Mouse (Mus musculus): ENCODE data around the gene Pcnx. TPM values are rescaled to one million over a fixed set of nuclear protein-coding genes. Genes with fewer than 3 reads are reported as not detected.

The Pcnx gene
- polyA plus RNA-seq, 1 experiment from 2014 or later = 2.3 TPM

- WGBS (ENCODE audit: insufficient replicate concordance) = 77% methylated on average over 3 of the region's 3 CpGs
- Histone ChIP-seq H3K4me3 (ENCODE audit: low read depth, low read length) (no peak overlapping the region), H3K4me2 (ENCODE audit: low read depth, low read length) (no peak overlapping the region), H3K27me3 (ENCODE audit: control insufficient read depth, insufficient read depth, low read depth, low read length) (no peaks in the 10 kb centered on the region), H3K9ac (ENCODE audit: low read depth, low read length) (no peak overlapping the region), H3K27ac (ENCODE audit: low read length) (no peak overlapping the region), H3K9me3 (replicated peaks; ENCODE audit: control insufficient read depth, low read length) (no peaks in the 10 kb centered on the region), H3K4me1 (ENCODE audit: control insufficient read depth, low read depth, low read length) (no peaks in the 10 kb centered on the region; the same call in none of the 2 replicates), H3K36me3 (ENCODE audit: control insufficient read depth, insufficient read depth) (no peaks in the 10 kb centered on the region)
- no peak for ATAC-seq (ENCODE audit: low read depth)
Observed at GRCm38 (mm10) chr12:81880161-81880560, 20.3 kb downstream of the Pcnx start.

GRCm38 (mm10) chr12:81883255-81884106 lies 23.7 kb downstream of the Pcnx start:
- H3K4me2 ChIP-seq (ENCODE audit: low read depth, low read length) = no peak overlapping the region
- no peak overlapping the region; the same call in 1 of the 2 replicates for H3K27ac ChIP-seq (ENCODE audit: low read length)

GRCm38 (mm10) chr12:81884107-81884398 lies 24.2 kb downstream of the Pcnx start:
- Histone ChIP-seq H3K36me3 (ENCODE audit: control insufficient read depth, insufficient read depth) (no peaks in the 10 kb centered on the region), H3K27me3 (ENCODE audit: control insufficient read depth, insufficient read depth, low read depth, low read length) (no peaks in the 10 kb centered on the region), H3K4me2 (ENCODE audit: low read depth, low read length) (no peak overlapping the region), H3K9me3 (replicated peaks; ENCODE audit: control insufficient read depth, low read length) (no peaks in the 10 kb centered on the region), H3K4me1 (ENCODE audit: control insufficient read depth, low read depth, low read length) (no peaks in the 10 kb centered on the region; the same call in none of the 2 replicates), H3K27ac (ENCODE audit: low read length) (no peak overlapping the region; the same call in 1 of the 2 replicates), H3K4me3 (ENCODE audit: low read depth, low read length) (no peak overlapping the region), H3K9ac (ENCODE audit: low read depth, low read length) (no peak overlapping the region)
- 48% methylated on average over 3 of the region's 3 CpGs for WGBS (ENCODE audit: insufficient replicate concordance)
- no peak for ATAC-seq (ENCODE audit: low read depth)

More at GRCm38 (mm10) chr12:81883255-81884106, 23.7 kb downstream of the Pcnx start:
- 59% methylated on average over 11 of the region's 11 CpGs for WGBS (ENCODE audit: insufficient replicate concordance)
- Histone ChIP-seq H3K36me3 (ENCODE audit: control insufficient read depth, insufficient read depth) (no peaks in the 10 kb centered on the region), H3K4me3 (ENCODE audit: low read depth, low read length) (no peak overlapping the region), H3K9ac (ENCODE audit: low read depth, low read length) (no peak overlapping the region), H3K9me3 (replicated peaks; ENCODE audit: control insufficient read depth, low read length) (no peaks in the 10 kb centered on the region), H3K4me1 (ENCODE audit: control insufficient read depth, low read depth, low read length) (no peaks in the 10 kb centered on the region; the same call in none of the 2 replicates), H3K27me3 (ENCODE audit: control insufficient read depth, insufficient read depth, low read depth, low read length) (no peaks in the 10 kb centered on the region)
- no peak for ATAC-seq (ENCODE audit: low read depth)

GRCm38 (mm10) chr12:81884983-81885382 lies 25.2 kb downstream of the Pcnx start:
- Histone ChIP-seq H3K4me1 (ENCODE audit: control insufficient read depth, low read depth, low read length) (no peaks in the 10 kb centered on the region; the same call in none of the 2 replicates), H3K9ac (ENCODE audit: low read depth, low read length) (no peak overlapping the region), H3K36me3 (ENCODE audit: control insufficient read depth, insufficient read depth) (no peaks in the 10 kb centered on the region), H3K4me3 (ENCODE audit: low read depth, low read length) (no peak overlapping the region), H3K27ac (ENCODE audit: low read length) (no peak overlapping the region), H3K27me3 (ENCODE audit: control insufficient read depth, insufficient read depth, low read depth, low read length) (no peaks in the 10 kb centered on the region), H3K4me2 (ENCODE audit: low read depth, low read length) (no peak overlapping the region), H3K9me3 (replicated peaks; ENCODE audit: control insufficient read depth, low read length) (no peaks in the 10 kb centered on the region)
- ATAC-seq (ENCODE audit: low read depth) = no peak
- WGBS (ENCODE audit: insufficient replicate concordance) = 51% methylated on average over 5 of the region's 5 CpGs

- Histone ChIP-seq H3K9ac (ENCODE audit: low read depth, low read length) (no peak overlapping the region), H3K27ac (ENCODE audit: low read length) (no peak overlapping the region), H3K36me3 (ENCODE audit: control insufficient read depth, insufficient read depth) (no peaks in the 10 kb centered on the region), H3K4me1 (ENCODE audit: control insufficient read depth, low read depth, low read length) (no peaks in the 10 kb centered on the region; the same call in none of the 2 replicates), H3K4me3 (ENCODE audit: low read depth, low read length) (no peak overlapping the region), H3K4me2 (ENCODE audit: low read depth, low read length) (no peak overlapping the region), H3K9me3 (replicated peaks; ENCODE audit: control insufficient read depth, low read length) (no peaks in the 10 kb centered on the region), H3K27me3 (ENCODE audit: control insufficient read depth, insufficient read depth, low read depth, low read length) (no peaks in the 10 kb centered on the region)
- WGBS (ENCODE audit: insufficient replicate concordance) = 37% methylated on average over 4 of the region's 4 CpGs
- no peak for ATAC-seq (ENCODE audit: low read depth)
Observed at GRCm38 (mm10) chr12:81885982-81886381, 26.2 kb downstream of the Pcnx start.

- Histone ChIP-seq H3K4me1 (ENCODE audit: control insufficient read depth, low read depth, low read length) (no peaks in the 10 kb centered on the region; the same call in 1 of the 2 replicates), H3K36me3 (ENCODE audit: control insufficient read depth, insufficient read depth) (no peaks in the 10 kb centered on the region), H3K4me2 (ENCODE audit: low read depth, low read length) (no peak overlapping the region), H3K27ac (ENCODE audit: low read length) (no peak overlapping the region), H3K27me3 (ENCODE audit: control insufficient read depth, insufficient read depth, low read depth, low read length) (no peaks in the 10 kb centered on the region), H3K9me3 (replicated peaks; ENCODE audit: control insufficient read depth, low read length) (no peaks in the 10 kb centered on the region), H3K9ac (ENCODE audit: low read depth, low read length) (no peak overlapping the region), H3K4me3 (ENCODE audit: low read depth, low read length) (no peak overlapping the region)
- ATAC-seq (ENCODE audit: low read depth) = no peak
- WGBS (ENCODE audit: insufficient replicate concordance) = 74% methylated on average over 5 of the region's 5 CpGs
Observed at GRCm38 (mm10) chr12:81888954-81889353, 29.1 kb downstream of the Pcnx start.

GRCm38 (mm10) chr12:81891946-81892345 lies 32.1 kb downstream of the Pcnx start:
- Histone ChIP-seq H3K36me3 (ENCODE audit: control insufficient read depth, insufficient read depth) (no peaks in the 10 kb centered on the region), H3K9me3 (replicated peaks; ENCODE audit: control insufficient read depth, low read length) (no peaks in the 10 kb centered on the region), H3K4me1 (ENCODE audit: control insufficient read depth, low read depth, low read length) (no peaks in the 10 kb centered on the region), H3K4me2 (ENCODE audit: low read depth, low read length) (no peak overlapping the region), H3K27me3 (ENCODE audit: control insufficient read depth, insufficient read depth, low read depth, low read length) (no peaks in the 10 kb centered on the region), H3K9ac (ENCODE audit: low read depth, low read length) (no peak overlapping the region), H3K27ac (ENCODE audit: low read length) (no peak overlapping the region), H3K4me3 (ENCODE audit: low read depth, low read length) (no peak overlapping the region)
- whole genome bisulfite sequencing (ENCODE audit: insufficient replicate concordance) = 63% methylated on average over 1 of the region's 1 CpGs
- ATAC-seq (ENCODE audit: low read depth) = no peak

- 65% methylated on average over 5 of the region's 5 CpGs for WGBS (ENCODE audit: insufficient replicate concordance)
- Histone ChIP-seq H3K27ac (ENCODE audit: low read length) (no peak overlapping the region), H3K27me3 (ENCODE audit: control insufficient read depth, insufficient read depth, low read depth, low read length) (no peaks in the 10 kb centered on the region), H3K4me1 (ENCODE audit: control insufficient read depth, low read depth, low read length) (no peaks in the 10 kb centered on the region), H3K9ac (ENCODE audit: low read depth, low read length) (no peak overlapping the region), H3K4me2 (ENCODE audit: low read depth, low read length) (no peak overlapping the region), H3K9me3 (replicated peaks; ENCODE audit: control insufficient read depth, low read length) (no peaks in the 10 kb centered on the region), H3K4me3 (ENCODE audit: low read depth, low read length) (no peak overlapping the region), H3K36me3 (ENCODE audit: control insufficient read depth, insufficient read depth) (no peaks in the 10 kb centered on the region)
- no peak for ATAC-seq (ENCODE audit: low read depth)
Observed at GRCm38 (mm10) chr12:81894311-81894710, 34.5 kb downstream of the Pcnx start.

- ATAC-seq (ENCODE audit: low read depth) = no peak
- Histone ChIP-seq H3K4me1 (ENCODE audit: control insufficient read depth, low read depth, low read length) (no peaks in the 10 kb centered on the region), H3K36me3 (ENCODE audit: control insufficient read depth, insufficient read depth) (no peaks in the 10 kb centered on the region)
Observed at GRCm38 (mm10) chr12:81895986-81896385, 36.2 kb downstream of the Pcnx start.

More at GRCm38 (mm10) chr12:81895986-81896385, 36.2 kb downstream of the Pcnx start:
- H3K9me3 ChIP-seq (replicated peaks; ENCODE audit: control insufficient read depth, low read length) = no peaks in the 10 kb centered on the region
- no peak overlapping the region for H3K4me2 ChIP-seq (ENCODE audit: low read depth, low read length)
- H3K4me3 ChIP-seq (ENCODE audit: low read depth, low read length) = no peak overlapping the region
- H3K27me3 ChIP-seq (ENCODE audit: control insufficient read depth, insufficient read depth, low read depth, low read length) = no peaks in the 10 kb centered on the region
- H3K9ac ChIP-seq (ENCODE audit: low read depth, low read length) = no peak overlapping the region
- WGBS (ENCODE audit: insufficient replicate concordance) = 68% methylated on average over 6 of the region's 6 CpGs
- H3K27ac ChIP-seq (ENCODE audit: low read length) = no peak overlapping the region
